Mouse (Mus musculus): ENCODE results near the gene Stard10.

Stard10 gene

GRCm38 (mm10) chr7:101302691-101303090 is 14.2 kb upstream of the Stard10 start:
- DNase-seq (ENCODE audit: low read depth) = no peak

GRCm38 (mm10) chr7:101306841-101307240 is 10.0 kb upstream of the Stard10 start:
- no peak for DNase-seq (ENCODE audit: low read depth)

GRCm38 (mm10) chr7:101309985-101310326 is 6.9 kb upstream of the Stard10 start:
- DNase-seq (ENCODE audit: low read depth) = no peak

- DNase-seq (ENCODE audit: low read depth) = peak; percentile 99
Measured at GRCm38 (mm10) chr7:101310327-101311028, 6.4 kb upstream of the Stard10 start.

- DNase-seq (ENCODE audit: low read depth) = no peak
Measured at GRCm38 (mm10) chr7:101311061-101311460, 5.8 kb upstream of the Stard10 start.

GRCm38 (mm10) chr7:101313033-101313432 is 3.9 kb upstream of the Stard10 start:
- no peak for DNase-seq (ENCODE audit: low read depth)

- DNase-seq (ENCODE audit: low read depth) = no peak
Measured at GRCm38 (mm10) chr7:101314396-101314795, 2.5 kb upstream of the Stard10 start.

- no peak for DNase-seq (ENCODE audit: low read depth)
Measured at GRCm38 (mm10) chr7:101315699-101316098, 1.2 kb upstream of the Stard10 start.

- DNase-seq (ENCODE audit: low read depth) = peak; percentile 97
Measured at GRCm38 (mm10) chr7:101316591-101317001, 290 bp upstream of the Stard10 start.

GRCm38 (mm10) chr7:101318848-101319247 is 2.0 kb downstream of the Stard10 start:
- no peak for DNase-seq (ENCODE audit: low read depth)

- DNase-seq (ENCODE audit: low read depth) = no peak
Measured at GRCm38 (mm10) chr7:101319796-101320195, 2.9 kb downstream of the Stard10 start.

GRCm38 (mm10) chr7:101320399-101321217 is 3.7 kb downstream of the Stard10 start:
- DNase-seq (ENCODE audit: low read depth) = no peak

GRCm38 (mm10) chr7:101321218-101321827 is 4.4 kb downstream of the Stard10 start:
- peak; percentile 41 for DNase-seq (ENCODE audit: low read depth)

GRCm38 (mm10) chr7:101323141-101323594 is 6.3 kb downstream of the Stard10 start:
- no peak for DNase-seq (ENCODE audit: low read depth)

- no peak for DNase-seq (ENCODE audit: low read depth)
Measured at GRCm38 (mm10) chr7:101324142-101324962, 7.5 kb downstream of the Stard10 start.

GRCm38 (mm10) chr7:101326006-101326405 is 9.1 kb downstream of the Stard10 start:
- no peak for DNase-seq (ENCODE audit: low read depth)

- DNase-seq (ENCODE audit: low read depth) = no peak
Measured at GRCm38 (mm10) chr7:101327263-101327662, 10.4 kb downstream of the Stard10 start.

- DNase-seq (ENCODE audit: low read depth) = no peak
Measured at GRCm38 (mm10) chr7:101327786-101328185, 10.9 kb downstream of the Stard10 start.

GRCm38 (mm10) chr7:101328621-101329158 is 11.8 kb downstream of the Stard10 start:
- DNase-seq (ENCODE audit: low read depth) = no peak

GRCm38 (mm10) chr7:101329606-101330005 is 12.7 kb downstream of the Stard10 start:
- DNase-seq (ENCODE audit: low read depth) = no peak

GRCm38 (mm10) chr7:101330074-101330840 is 13.4 kb downstream of the Stard10 start:
- DNase-seq (ENCODE audit: low read depth) = no peak

Data from 416B (cell line).